Mouse (Mus musculus) neural tube, embryonic 12.5 days (tissue): Measurements from ENCODE around the gene Fam189a2. TPM values are rescaled to one million over a fixed set of nuclear protein-coding genes. Genes with fewer than 3 reads are reported as not detected.

Experiments used
- ATAC-seq: fragments of 200-750 bp; cut with Nextera tagmentation; 2 replicates; pipeline ENCODE4 v1.8.0; 2017; ENCODE audit warnings: low read depth, mild to moderate bottlenecking, moderate TSS enrichment, moderate library complexity; ENCODE audit not compliant: low FRiP score
- H3K27ac ChIP-seq: fragments of 300-500 bp; sonication (generic); 2 replicates; pipeline ENCODE4 v1.5.1; 2016
- H3K27me3 ChIP-seq: fragments of 300-500 bp; sonication (generic); replicated peaks from 2 replicates; pipeline ENCODE4 v1.6.1; 2016; ENCODE audit warnings: mild to moderate bottlenecking
- H3K36me3 ChIP-seq: fragments of 300-500 bp; sonication (generic); 2 replicates; pipeline ENCODE4 v1.6.1; 2016; ENCODE audit warnings: mild to moderate bottlenecking
- H3K4me1 ChIP-seq: fragments of 300-500 bp; sonication (generic); 2 replicates; pipeline ENCODE4 v1.6.1; 2016
- H3K4me2 ChIP-seq: fragments of 300-500 bp; sonication (generic); replicated peaks from 2 replicates; pipeline ENCODE4 v1.6.1; 2016; ENCODE audit warnings: mild to moderate bottlenecking
- H3K4me3 ChIP-seq: fragments of 300-500 bp; sonication (generic); 2 replicates; pipeline ENCODE4 v1.5.1; 2016
- H3K9ac ChIP-seq: fragments of 300-500 bp; sonication (generic); 2 replicates; pipeline ENCODE4 v1.6.1; 2016; ENCODE audit warnings: mild to moderate bottlenecking
- H3K9me3 ChIP-seq: fragments of 300-500 bp; sonication (generic); 2 replicates; pipeline ENCODE4 v1.6.1; 2016; ENCODE audit warnings: mild to moderate bottlenecking
- WGBS: fragments of 180-500 bp; shearing (Covaris S2); methylation state at CpG from one replicate; pipeline ENCODE4 v1.1.7; 2016; 5-methylcytosine and 5-hydroxymethylcytosine counted together
- polyA plus RNA-seq: library from polyadenylated mRNA; unstranded; fragments of >200 nt; fragmentation: Nextera tagmentation; extraction: Ambion mirVana; gene quantifications from 2 replicates; pipeline ENCODE4 v1.2.1, GENCODE M21; 2016

Fam189a2 gene
- polyA plus RNA-seq, 1 experiment from 2014 or later: 0.93 TPM

- H3K9me3 ChIP-seq: no peaks in the 10 kb centered on the region
- H3K4me3 ChIP-seq: no peak overlapping the region
- no peak for ATAC-seq
- no peak overlapping the region for H3K9ac ChIP-seq
- no peak overlapping the region for H3K4me2 ChIP-seq
- no peaks in the 10 kb centered on the region for H3K27me3 ChIP-seq
- peaks cover 22% of the 10 kb centered on the region for H3K36me3 ChIP-seq
- H3K4me1 ChIP-seq: peaks cover 9% of the 10 kb centered on the region; the same call in 1 of the 2 replicates
- no peak overlapping the region for H3K27ac ChIP-seq
- 36% methylated on average over 12 of the region's 12 CpGs for WGBS
These were observed 82.4 kb downstream of the Fam189a2 start for GRCm38 (mm10) chr19:23948301-23949000.

GRCm38 (mm10) chr19:23947871-23948270, 82.9 kb downstream of the Fam189a2 start:
- no peak overlapping the region for H3K4me2 ChIP-seq
- no peak for ATAC-seq
- no peak overlapping the region for H3K27ac ChIP-seq
- H3K9ac ChIP-seq: no peak overlapping the region
- H3K27me3 ChIP-seq: no peaks in the 10 kb centered on the region
- WGBS: 40% methylated on average over 4 of the region's 4 CpGs
- H3K9me3 ChIP-seq: no peaks in the 10 kb centered on the region
- peaks cover 9% of the 10 kb centered on the region; the same call in 1 of the 2 replicates for H3K4me1 ChIP-seq
- H3K36me3 ChIP-seq: peaks cover 22% of the 10 kb centered on the region
- no peak overlapping the region for H3K4me3 ChIP-seq

GRCm38 (mm10) chr19:23946751-23947150, 84.1 kb downstream of the Fam189a2 start:
- no peak overlapping the region for H3K4me2 ChIP-seq
- peaks cover 22% of the 10 kb centered on the region for H3K36me3 ChIP-seq
- H3K4me3 ChIP-seq: no peak overlapping the region
- no peak for ATAC-seq
- H3K9ac ChIP-seq: no peak overlapping the region
- 88% methylated on average over 4 of the region's 4 CpGs for WGBS
- no peaks in the 10 kb centered on the region for H3K27me3 ChIP-seq
- no peak overlapping the region for H3K27ac ChIP-seq
- H3K4me1 ChIP-seq: peaks cover 9% of the 10 kb centered on the region; the same call in 1 of the 2 replicates
- H3K9me3 ChIP-seq: no peaks in the 10 kb centered on the region

GRCm38 (mm10) chr19:23946026-23946685, 84.7 kb downstream of the Fam189a2 start:
- Histone ChIP-seq H3K27ac (no peak overlapping the region), H3K27me3 (no peaks in the 10 kb centered on the region), H3K9me3 (no peaks in the 10 kb centered on the region), H3K36me3 (peaks cover 22% of the 10 kb centered on the region), H3K4me2 (no peak overlapping the region), H3K4me1 (peaks cover 9% of the 10 kb centered on the region; the same call in 1 of the 2 replicates), H3K4me3 (no peak overlapping the region), H3K9ac (no peak overlapping the region)
- WGBS: 84% methylated on average over 6 of the region's 6 CpGs
- ATAC-seq: no peak

GRCm38 (mm10) chr19:23942886-23943285, 87.9 kb downstream of the Fam189a2 start:
- H3K36me3 ChIP-seq: peaks cover 27% of the 10 kb centered on the region
- ATAC-seq: no peak

GRCm38 (mm10) chr19:23941422-23941949, 89.3 kb downstream of the Fam189a2 start:
- no peak overlapping the region for H3K4me3 ChIP-seq
- ATAC-seq: no peak
- H3K4me2 ChIP-seq: no peak overlapping the region
- H3K27ac ChIP-seq: no peak overlapping the region
- no peaks in the 10 kb centered on the region for H3K27me3 ChIP-seq
- no peaks in the 10 kb centered on the region for H3K9me3 ChIP-seq
- no peaks in the 10 kb centered on the region for H3K4me1 ChIP-seq
- 63% methylated on average over 12 of the region's 12 CpGs for WGBS
- H3K36me3 ChIP-seq: peaks cover 32% of the 10 kb centered on the region
- no peak overlapping the region for H3K9ac ChIP-seq

More at GRCm38 (mm10) chr19:23942886-23943285, 87.9 kb downstream of the Fam189a2 start:
- Histone ChIP-seq H3K27ac (no peak overlapping the region), H3K9me3 (no peaks in the 10 kb centered on the region), H3K9ac (no peak overlapping the region), H3K4me1 (0 out of 2 replicates have a peak, but pooled peaks cover 1% of the 10 kb centered on the region), H3K27me3 (no peaks in the 10 kb centered on the region), H3K4me3 (no peak overlapping the region), H3K4me2 (no peak overlapping the region)
- WGBS: 89% methylated on average over 7 of the region's 7 CpGs

GRCm38 (mm10) chr19:23930826-23931225, 100.0 kb downstream of the Fam189a2 start:
- ATAC-seq: no peak
- Histone ChIP-seq H3K4me1 (no peaks in the 10 kb centered on the region), H3K4me2 (no peak overlapping the region), H3K9me3 (peaks cover 10% of the 10 kb centered on the region; the same call in 1 of the 2 replicates), H3K4me3 (no peak overlapping the region), H3K36me3 (peaks cover 25% of the 10 kb centered on the region), H3K27me3 (no peaks in the 10 kb centered on the region), H3K27ac (no peak overlapping the region), H3K9ac (no peak overlapping the region)
- 96% methylated on average over 5 of the region's 5 CpGs for WGBS

- H3K4me1 ChIP-seq: 0 out of 2 replicates have a peak, but pooled peaks cover under 1% of the 10 kb centered on the region
- no peaks in the 10 kb centered on the region for H3K27me3 ChIP-seq
- no peak overlapping the region for H3K9ac ChIP-seq
- H3K9me3 ChIP-seq: no peaks in the 10 kb centered on the region
- ATAC-seq: no peak
- 0 out of 2 replicates have a peak, but pooled peaks cover 3% of the 10 kb centered on the region for H3K36me3 ChIP-seq
- 94% methylated on average over 5 of the region's 5 CpGs for WGBS
- no peak overlapping the region for H3K4me3 ChIP-seq
- no peak overlapping the region for H3K27ac ChIP-seq
- H3K4me2 ChIP-seq: no peak overlapping the region
These were observed 105.3 kb downstream of the Fam189a2 start for GRCm38 (mm10) chr19:23925541-23925940.

- ATAC-seq: no peak
- H3K36me3 ChIP-seq: 0 out of 2 replicates have a peak, but pooled peaks cover 3% of the 10 kb centered on the region
- no peaks in the 10 kb centered on the region for H3K27me3 ChIP-seq
- H3K4me3 ChIP-seq: no peak overlapping the region
- H3K27ac ChIP-seq: no peak overlapping the region
- H3K9ac ChIP-seq: no peak overlapping the region
- peaks cover 6% of the 10 kb centered on the region; the same call in 1 of the 2 replicates for H3K4me1 ChIP-seq
- 85% methylated on average over 9 of the region's 9 CpGs for WGBS
- H3K4me2 ChIP-seq: no peak overlapping the region
- no peaks in the 10 kb centered on the region for H3K9me3 ChIP-seq
These were observed 106.0 kb downstream of the Fam189a2 start for GRCm38 (mm10) chr19:23924791-23925190.

- 85% methylated on average over 6 of the region's 6 CpGs for WGBS
- H3K27ac ChIP-seq: no peak overlapping the region
- H3K9me3 ChIP-seq: no peaks in the 10 kb centered on the region
- no peak for ATAC-seq
- no peak overlapping the region for H3K4me3 ChIP-seq
- H3K4me1 ChIP-seq: peaks cover 13% of the 10 kb centered on the region; the same call in 1 of the 2 replicates
- 0 out of 2 replicates have a peak, but pooled peaks cover 3% of the 10 kb centered on the region for H3K36me3 ChIP-seq
- H3K27me3 ChIP-seq: no peaks in the 10 kb centered on the region
- H3K9ac ChIP-seq: no peak overlapping the region
- H3K4me2 ChIP-seq: no peak overlapping the region
These were observed 106.8 kb downstream of the Fam189a2 start for GRCm38 (mm10) chr19:23924057-23924456.
